Mouse (Mus musculus) midbrain, embryonic 14.5 days (tissue): ENCODE results near the gene Fbxo6. TPM values are rescaled to one million over a fixed set of nuclear protein-coding genes. Genes with fewer than 3 reads are reported as not detected.
"Not testable (repeated sequence)": the region's sequence is repeated elsewhere in the genome, so short reads cannot be mapped to it uniquely, and the experiment has no call there.

Source experiments
- ATAC-seq: fragments of 200-750 bp; cut with Nextera tagmentation; 2 replicates; pipeline ENCODE4 v1.8.0; 2017; ENCODE audit warnings: moderate number of reproducible peaks, moderate library complexity; ENCODE audit not compliant: low FRiP score, low TSS enrichment
- DNase-seq: peaks from one replicate; pipeline ENCODE4 v3.0.0-alpha.2; 2015
- H3K27ac ChIP-seq: fragments of 300-500 bp; sonication (generic); replicated peaks from 2 replicates; pipeline ENCODE4 v1.5.1; 2014; ENCODE audit warnings: mild to moderate bottlenecking, low read depth, low read length, moderate library complexity
- H3K27me3 ChIP-seq: fragments of 300-500 bp; sonication (generic); 2 replicates; pipeline ENCODE4 v1.6.1; 2014; ENCODE audit warnings: low read length, control low read depth, mixed read lengths; ENCODE audit not compliant: control insufficient read depth, insufficient read depth
- H3K36me3 ChIP-seq: fragments of 300-500 bp; sonication (generic); 2 replicates; pipeline ENCODE4 v1.6.1; 2014; ENCODE audit warnings: low read length, control low read depth; ENCODE audit not compliant: control insufficient read depth, insufficient read depth
- H3K4me1 ChIP-seq: fragments of 300-500 bp; sonication (generic); 2 replicates; pipeline ENCODE4 v1.6.1; 2014; ENCODE audit warnings: mild to moderate bottlenecking, antibody characterized with exemption, low read length, control low read depth; ENCODE audit not compliant: control insufficient read depth, insufficient read depth
- H3K4me2 ChIP-seq: fragments of 300-500 bp; sonication (generic); 2 replicates; pipeline ENCODE4 v1.6.1; 2014; ENCODE audit warnings: mild to moderate bottlenecking, low read length, moderate library complexity
- H3K4me3 ChIP-seq: fragments of 300-500 bp; sonication (generic); replicated peaks from 2 replicates; pipeline ENCODE4 v1.5.1; 2014; ENCODE audit warnings: low read depth, low read length
- H3K9ac ChIP-seq: fragments of 300-500 bp; sonication (generic); replicated peaks from 2 replicates; pipeline ENCODE4 v1.6.1; 2014; ENCODE audit warnings: mild to moderate bottlenecking, low read length, moderate library complexity
- H3K9me3 ChIP-seq: fragments of 300-500 bp; sonication (generic); 2 replicates; pipeline ENCODE4 v1.6.1; 2016; ENCODE audit warnings: low read length, control low read depth, mixed read lengths; ENCODE audit not compliant: control insufficient read depth
- WGBS: fragments of 180-500 bp; shearing (Covaris S2); extraction: QIAGEN DNeasy Blood & Tissue Kit; methylation state at CpG from one replicate; pipeline ENCODE4 v1.1.7; 2014; 5-methylcytosine and 5-hydroxymethylcytosine counted together
- polyA plus RNA-seq: library from polyadenylated mRNA; unstranded; fragments of >200 nt; fragmentation: Nextera tagmentation; extraction: Ambion mirVana; gene quantifications from 2 replicates; pipeline ENCODE4 v1.2.1, GENCODE M21; 2014

Fbxo6 gene
- 18.7 and 22.8 TPM in 2 replicates for polyA plus RNA-seq

GRCm38 (mm10) chr4:148151267-148152168 is at the start of gene Fbxo6:
Gene Fbxo6 (minus strand): TSS chr4:148152140.
- H3K27me3 ChIP-seq = no peaks in the 10 kb centered on the region
- H3K9me3 ChIP-seq = no peaks in the 10 kb centered on the region
- WGBS = under 1% methylated on average over 66 of the region's 67 CpGs
- DNase-seq = peak; percentile 94
- peaks cover 70% of the 10 kb centered on the region for H3K36me3 ChIP-seq
- H3K27ac ChIP-seq = peak within 1 kb of the TSS; percentile 93
- H3K4me2 ChIP-seq = peak within 1 kb of the TSS; percentile 95
- peak; percentile 91 for ATAC-seq
- peak within 1 kb of the TSS; percentile 73 for H3K9ac ChIP-seq
- peak within 1 kb of the TSS; percentile 53 for H3K4me3 ChIP-seq
- H3K4me1 ChIP-seq = no peaks in the 10 kb centered on the region

- H3K27ac ChIP-seq = no peak overlapping the region
- peaks cover 14% of the 10 kb centered on the region; the same call in 1 of the 2 replicates for H3K4me1 ChIP-seq
- 35% methylated on average over 10 of the region's 10 CpGs for WGBS
- H3K27me3 ChIP-seq = no peaks in the 10 kb centered on the region
- no peak overlapping the region for H3K9ac ChIP-seq
- no peak for ATAC-seq
- DNase-seq = no peak
- H3K36me3 ChIP-seq = no peaks in the 10 kb centered on the region
- no peak overlapping the region for H3K4me2 ChIP-seq
- no peaks in the 10 kb centered on the region for H3K9me3 ChIP-seq
- H3K4me3 ChIP-seq = no peak overlapping the region
Observed at GRCm38 (mm10) chr4:148198721-148199120, 46.8 kb upstream of the Fbxo6 start.

GRCm38 (mm10) chr4:148194400-148194799 is 42.5 kb upstream of the Fbxo6 start:
- no peak for ATAC-seq

GRCm38 (mm10) chr4:148192707-148193245 is 40.8 kb upstream of the Fbxo6 start:
- H3K9me3 ChIP-seq = no peaks in the 10 kb centered on the region
- no peak overlapping the region for H3K4me2 ChIP-seq
- ATAC-seq (peak; percentile 18; the same call in 1 of the 2 replicates), DNase-seq (peak; percentile 59)
- WGBS = 28% methylated on average over 11 of the region's 11 CpGs
- peaks cover 18% of the 10 kb centered on the region; the same call in 1 of the 2 replicates for H3K4me1 ChIP-seq
- H3K4me3 ChIP-seq = no peak overlapping the region
- no peak overlapping the region for H3K9ac ChIP-seq
- no peaks in the 10 kb centered on the region for H3K36me3 ChIP-seq
- H3K27ac ChIP-seq = 0 out of 2 replicates have a peak overlapping the region, but pooled peaks have one; percentile 6
- H3K27me3 ChIP-seq = no peaks in the 10 kb centered on the region

More at GRCm38 (mm10) chr4:148194400-148194799, 42.5 kb upstream of the Fbxo6 start:
- no peak overlapping the region for H3K9ac ChIP-seq
- no peaks in the 10 kb centered on the region for H3K36me3 ChIP-seq
- H3K4me3 ChIP-seq = no peak overlapping the region
- no peak overlapping the region for H3K27ac ChIP-seq
- no peaks in the 10 kb centered on the region for H3K9me3 ChIP-seq
- DNase-seq = no peak
- H3K27me3 ChIP-seq = no peaks in the 10 kb centered on the region
- H3K4me2 ChIP-seq = no peak overlapping the region
- H3K4me1 ChIP-seq = peaks cover 28% of the 10 kb centered on the region

DNA sequence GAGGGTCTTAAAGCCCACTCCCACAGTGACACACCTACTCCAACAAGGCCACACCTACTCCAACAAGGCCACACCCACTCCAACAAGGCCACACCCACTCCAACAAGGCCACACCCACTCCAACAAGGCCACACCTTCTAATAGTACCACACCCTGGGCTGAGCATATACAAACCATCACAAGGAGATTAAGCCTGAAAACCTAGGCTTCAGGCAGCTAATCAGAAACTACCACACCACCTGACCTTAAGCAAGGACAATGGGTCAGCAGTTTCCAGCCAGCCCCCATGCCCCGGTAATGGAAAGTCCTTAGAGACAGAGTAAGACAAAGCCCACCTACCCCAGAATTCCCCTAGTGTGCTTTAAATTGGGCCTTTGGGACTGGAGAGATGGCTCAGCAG is 36.8 kb upstream of the Fbxo6 start:
- H3K4me1 ChIP-seq = peaks cover 18% of the 10 kb centered on the region
- not testable (repeated sequence) for H3K4me3 ChIP-seq, H3K9me3 ChIP-seq, H3K4me2 ChIP-seq, DNase-seq, ATAC-seq, H3K27me3 ChIP-seq, H3K27ac ChIP-seq, H3K36me3 ChIP-seq, H3K9ac ChIP-seq
- WGBS = 78% methylated on average over 1 of the region's 1 CpGs

DNA sequence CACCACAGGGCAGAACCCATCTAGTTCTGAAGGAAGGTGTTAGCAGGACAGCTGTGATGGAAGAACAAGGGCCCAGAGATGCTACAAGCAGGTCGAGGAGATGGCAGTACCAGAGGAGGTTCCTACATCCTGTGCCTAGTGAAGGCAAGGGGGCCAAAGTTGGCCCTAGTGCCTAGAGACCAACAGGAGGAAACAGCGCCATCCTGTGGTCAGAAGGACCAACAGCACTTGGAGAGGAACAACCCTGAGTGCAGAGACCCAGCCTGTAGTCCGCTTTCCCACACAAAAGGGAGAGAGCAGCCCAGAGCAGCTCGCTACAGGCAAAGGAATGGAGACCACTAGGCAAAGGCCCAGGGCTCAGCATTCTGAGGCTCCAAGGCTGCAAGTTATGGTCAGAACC is 33.9 kb upstream of the Fbxo6 start:
- DNase-seq (no peak), ATAC-seq (no peak)
- Histone ChIP-seq H3K4me1 (peaks cover 3% of the 10 kb centered on the region; the same call in 1 of the 2 replicates), H3K9me3 (no peaks in the 10 kb centered on the region), H3K4me3 (no peak overlapping the region), H3K36me3 (no peaks in the 10 kb centered on the region), H3K9ac (no peak overlapping the region), H3K27ac (no peak overlapping the region), H3K4me2 (no peak overlapping the region), H3K27me3 (no peaks in the 10 kb centered on the region)
- 62% methylated on average over 4 of the region's 4 CpGs for WGBS

DNA sequence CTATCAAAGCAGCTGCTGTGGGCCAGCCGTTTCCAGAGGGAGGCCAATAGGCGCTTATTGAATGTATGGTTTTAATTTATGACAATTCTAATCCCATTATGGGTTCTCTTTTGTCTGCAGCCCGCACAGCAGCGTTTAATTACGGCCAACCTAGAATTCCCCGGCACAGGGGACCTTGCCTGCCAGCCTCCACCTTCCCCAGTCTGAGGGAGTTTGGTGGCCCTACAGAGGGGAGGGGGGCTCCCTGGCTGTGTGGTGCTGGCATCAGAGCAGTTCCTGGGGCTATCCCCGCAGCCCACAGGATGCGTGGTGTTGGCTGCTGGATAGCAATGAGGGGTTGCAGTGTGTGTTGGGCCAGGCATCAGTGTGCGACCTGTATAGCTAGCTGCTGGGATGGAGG is 32.6 kb upstream of the Fbxo6 start:
- no peak overlapping the region for H3K27ac ChIP-seq
- peaks cover 3% of the 10 kb centered on the region; the same call in 1 of the 2 replicates for H3K4me1 ChIP-seq
- H3K4me3 ChIP-seq = no peak overlapping the region
- H3K9me3 ChIP-seq = no peaks in the 10 kb centered on the region
- ATAC-seq (peak; percentile 22; the same call in 1 of the 2 replicates), DNase-seq (no peak)
- 19% methylated on average over 9 of the region's 9 CpGs for WGBS
- no peak overlapping the region for H3K4me2 ChIP-seq
- H3K36me3 ChIP-seq = no peaks in the 10 kb centered on the region
- H3K27me3 ChIP-seq = no peaks in the 10 kb centered on the region
- H3K9ac ChIP-seq = no peak overlapping the region

GRCm38 (mm10) chr4:148182363-148182762 is 30.4 kb upstream of the Fbxo6 start:
- H3K4me1 ChIP-seq = peaks cover 3% of the 10 kb centered on the region; the same call in 1 of the 2 replicates
- no peak overlapping the region for H3K27ac ChIP-seq
- H3K36me3 ChIP-seq = no peaks in the 10 kb centered on the region
- 0 out of 2 replicates have a peak, but pooled peaks cover 5% of the 10 kb centered on the region for H3K27me3 ChIP-seq
- 40% methylated on average over 8 of the region's 8 CpGs for WGBS
- no peak overlapping the region for H3K4me3 ChIP-seq
- H3K4me2 ChIP-seq = no peak overlapping the region
- DNase-seq (no peak), ATAC-seq (peak; percentile 55; the same call in 1 of the 2 replicates)
- H3K9ac ChIP-seq = no peak overlapping the region
- no peaks in the 10 kb centered on the region for H3K9me3 ChIP-seq
